11 mouse cellular contexts compared by ENCODE assay signal in the genomic region with DNA sequence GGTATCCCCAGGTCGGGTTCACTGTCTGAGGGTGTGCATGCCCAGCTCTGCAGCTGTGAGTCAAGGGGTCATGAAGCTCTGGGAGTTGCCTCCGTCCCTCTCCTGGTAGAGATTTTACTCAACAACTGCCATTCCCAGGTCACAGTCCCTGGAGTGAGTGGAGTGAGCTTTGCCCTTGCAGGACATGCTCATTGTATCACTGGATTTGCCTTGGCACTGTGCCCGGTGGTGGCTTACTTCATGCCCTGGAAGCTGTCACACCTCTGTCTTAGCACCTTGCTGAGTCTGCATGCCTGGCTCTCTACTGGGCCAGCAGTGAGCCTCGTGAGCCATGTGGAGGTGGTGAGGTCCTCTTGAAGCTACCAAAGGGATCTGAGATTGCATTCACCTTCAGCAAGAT.
DNase-seq lines count a peak whose midpoint lies in the region; ATAC-seq and TF ChIP-seq lines count a peak whose summit lies in the region.
"Had no signal": no experiment of that assay in that cellular context is flagged by ENCODE, and none has a peak within 500 bp of the region (broad histone marks: within the 10 kb centered on the region; RNA-seq: fewer than 3 reads in every experiment).

No protein-coding gene starts in this region.

- DNase-seq in kidney, adult 11 months = peak; percentile 86
- peak; percentile 45 for DNase-seq in heart, adult 8-10 months (ENCODE audit: low spot score)
- peak; percentile 24 for DNase-seq in lung, postnatal 0 days (ENCODE audit: low spot score)
- DNase-seq in right cerebral cortex, postnatal 14 days = no peak
- DNase-seq: layer of hippocampus, adult 9-11 months; liver, embryonic 13.5 days had no signal

- no peak overlapping the region for H3K9ac ChIP-seq in kidney, embryonic 14.5 days (ENCODE audit: low read depth, low read length)
- no peak overlapping the region for H3K9ac ChIP-seq in intestine, postnatal 0 days (ENCODE audit: low read depth, low read length)
- no peak overlapping the region for H3K9ac ChIP-seq in lung, postnatal 0 days (replicated peaks; ENCODE audit: low read depth)
- H3K9ac ChIP-seq: liver, embryonic 13.5 days; stomach, embryonic 15.5 days had no signal

- peaks cover 33% of the 10 kb centered on the region for H3K4me1 ChIP-seq in kidney, embryonic 14.5 days (ENCODE audit: control insufficient read depth, insufficient read depth, low read length)
- H3K4me1 ChIP-seq in intestine, postnatal 0 days (replicated peaks; ENCODE audit: control insufficient read depth, insufficient read depth, low read length) = peaks cover 6% of the 10 kb centered on the region; the same call in 1 of the 2 replicates
- H3K4me1 ChIP-seq in lung, postnatal 0 days (ENCODE audit: insufficient read depth, low read depth, low read length) = peaks cover 3% of the 10 kb centered on the region; the same call in 1 of the 2 replicates

- no peaks in the 10 kb centered on the region for H3K9me3 ChIP-seq in kidney, embryonic 14.5 days (ENCODE audit: control insufficient read depth, low read length)
- no peaks in the 10 kb centered on the region for H3K9me3 ChIP-seq in intestine, postnatal 0 days (ENCODE audit: control insufficient read depth)
- no peaks in the 10 kb centered on the region for H3K9me3 ChIP-seq in lung, postnatal 0 days (ENCODE audit: low read length)
- H3K9me3 ChIP-seq: liver, embryonic 13.5 days; stomach, embryonic 15.5 days had no signal

- TF ChIP-seq EP300 in lung, postnatal 0 days (IDR thresholded peaks at IDR 0.05) = no peak

- 0 out of 2 replicates have a peak, but pooled peaks have one; percentile 21 for TF ChIP-seq CTCF in intestine, postnatal 0 days (IDR thresholded peaks at IDR 0.05; ENCODE audit: low read depth)
- no peak for TF ChIP-seq CTCF in lung, postnatal 0 days (IDR thresholded peaks at IDR 0.05)

- no peak for ATAC-seq in kidney, embryonic 14.5 days (ENCODE audit: low FRiP score, low TSS enrichment)
- peak; percentile 99 for ATAC-seq in intestine, postnatal 0 days
- no peak for ATAC-seq in lung, postnatal 0 days
- no peak for ATAC-seq in activated CD4-positive, CD25-positive, alpha-beta regulatory T cell, adult 4 months
- ATAC-seq in CD4-positive, CD25-positive, alpha-beta regulatory T cell, adult 4 months = no peak

- WGBS in kidney, embryonic 14.5 days = 91% methylated on average over 4 of the region's 4 CpGs
- 44% methylated on average over 4 of the region's 4 CpGs for WGBS in intestine, postnatal 0 days
- 62% methylated on average over 4 of the region's 4 CpGs for WGBS in lung, postnatal 0 days

- no peaks in the 10 kb centered on the region for H3K27me3 ChIP-seq in kidney, embryonic 14.5 days (ENCODE audit: control insufficient read depth, insufficient read depth, low read length)
- H3K27me3 ChIP-seq in intestine, postnatal 0 days (replicated peaks; ENCODE audit: control insufficient read depth, insufficient read depth, low read length) = no peaks in the 10 kb centered on the region
- no peaks in the 10 kb centered on the region for H3K27me3 ChIP-seq in lung, postnatal 0 days (replicated peaks; ENCODE audit: insufficient read depth, low read length)
- H3K27me3 ChIP-seq: liver, embryonic 13.5 days; stomach, embryonic 15.5 days had no signal

- no peak overlapping the region for H3K4me3 ChIP-seq in kidney, embryonic 14.5 days (ENCODE audit: low read length)
- H3K4me3 ChIP-seq in intestine, postnatal 0 days (ENCODE audit: low read depth, low read length) = no peak overlapping the region
- H3K4me3 ChIP-seq in lung, postnatal 0 days (ENCODE audit: low read depth, low read length) = no peak overlapping the region
- H3K4me3 ChIP-seq: liver, embryonic 13.5 days; stomach, embryonic 15.5 days had no signal

- no peak overlapping the region for H3K27ac ChIP-seq in kidney, embryonic 14.5 days (ENCODE audit: low read depth, low read length)
- H3K27ac ChIP-seq in intestine, postnatal 0 days (ENCODE audit: low read depth, low read length) = peak overlapping the region; percentile 70; the same call in 1 of the 2 replicates
- no peak overlapping the region for H3K27ac ChIP-seq in lung, postnatal 0 days (ENCODE audit: low read length)
- H3K27ac ChIP-seq: liver, embryonic 13.5 days; stomach, embryonic 15.5 days had no signal

- no peaks in the 10 kb centered on the region for H3K36me3 ChIP-seq in kidney, embryonic 14.5 days (ENCODE audit: control insufficient read depth, insufficient read depth, low read length)
- H3K36me3 ChIP-seq in intestine, postnatal 0 days (ENCODE audit: control insufficient read depth, insufficient read depth) = no peaks in the 10 kb centered on the region
- H3K36me3 ChIP-seq in lung, postnatal 0 days (ENCODE audit: insufficient read depth, low read length) = no peaks in the 10 kb centered on the region
- H3K36me3 ChIP-seq: liver, embryonic 13.5 days; stomach, embryonic 15.5 days had no signal

- no peak overlapping the region for H3K4me2 ChIP-seq in kidney, embryonic 14.5 days (replicated peaks; ENCODE audit: low read depth, low read length)
- H3K4me2 ChIP-seq in intestine, postnatal 0 days (replicated peaks; ENCODE audit: low read depth) = no peak overlapping the region
- H3K4me2 ChIP-seq in lung, postnatal 0 days (replicated peaks; ENCODE audit: low read depth, low read length) = no peak overlapping the region
- H3K4me2 ChIP-seq: liver, embryonic 13.5 days; stomach, embryonic 15.5 days had no signal
